Mouse (Mus musculus) kidney, postnatal 0 days (tissue): ENCODE measurements at regions not wholly inside any gene's neighbourhood (a gene's known extent, or its start where the extent isn't known, plus 50 kb on each side); places are given as distances from the start of the nearest gene placed in this dataset.

Source experiments
- ATAC-seq: fragments of 200-750 bp; cut with Nextera tagmentation; replicated peaks from 2 replicates; pipeline ENCODE4 v1.8.0; 2017; ENCODE audit warnings: low read depth, moderate number of reproducible peaks, moderate TSS enrichment, moderate library complexity; ENCODE audit not compliant: low FRiP score
- DNase-seq: peaks from one replicate; pipeline ENCODE4 v3.0.0-alpha.2; 2016; ENCODE audit warnings: low spot score
- H3K27ac ChIP-seq: fragments of 300-500 bp; sonication (generic); 2 replicates; pipeline ENCODE4 v1.5.1; 2014; ENCODE audit warnings: mild to moderate bottlenecking
- H3K27me3 ChIP-seq: fragments of 300-500 bp; sonication (generic); 2 replicates; pipeline ENCODE4 v1.6.1; 2014; ENCODE audit warnings: low read length, mixed read lengths; ENCODE audit not compliant: insufficient read depth
- H3K36me3 ChIP-seq: fragments of 300-500 bp; sonication (generic); 2 replicates; pipeline ENCODE4 v1.6.1; 2014; ENCODE audit warnings: low read length, mixed read lengths; ENCODE audit not compliant: insufficient read depth
- H3K4me1 ChIP-seq: fragments of 300-500 bp; sonication (generic); replicated peaks from 2 replicates; pipeline ENCODE4 v1.6.1; 2014; ENCODE audit warnings: antibody characterized with exemption, low read length, mixed read lengths; ENCODE audit not compliant: insufficient read depth
- H3K4me2 ChIP-seq: fragments of 300-500 bp; sonication (generic); 2 replicates; pipeline ENCODE4 v1.6.1; 2014; ENCODE audit warnings: mild to moderate bottlenecking, low read length, moderate library complexity, mixed read lengths
- H3K4me3 ChIP-seq: fragments of 300-500 bp; sonication (generic); replicated peaks from 2 replicates; pipeline ENCODE4 v1.5.1; 2014; ENCODE audit warnings: low read depth, low read length
- H3K9ac ChIP-seq: fragments of 300-500 bp; sonication (generic); 2 replicates; pipeline ENCODE4 v1.6.1; 2014; ENCODE audit warnings: low read depth, low read length
- H3K9me3 ChIP-seq: fragments of 300-500 bp; sonication (generic); replicated peaks from 2 replicates; pipeline ENCODE4 v1.6.1; 2016; ENCODE audit warnings: low read length, inconsistent platforms, mixed read lengths
- CTCF ChIP-seq: IDR thresholded peaks from 2 replicates; pipeline ENCODE4 v1.5.1; 2016; ENCODE audit warnings: antibody characterized with exemption, low read depth, mild to moderate bottlenecking, moderate library complexity
- WGBS: fragments of 180-500 bp; shearing (Covaris S2); extraction: QIAGEN DNeasy Blood & Tissue Kit; methylation state at CpG from one replicate; pipeline ENCODE4 v1.1.7; 2014; 5-methylcytosine and 5-hydroxymethylcytosine counted together

- H3K27me3 ChIP-seq = 0 out of 2 replicates have a peak, but pooled peaks cover 11% of the 10 kb centered on the region
- no peaks in the 10 kb centered on the region for H3K4me1 ChIP-seq
- ATAC-seq (peak; percentile 72), DNase-seq (peak; percentile 86)
- 16% methylated on average over 7 of the region's 7 CpGs for WGBS
- H3K27ac ChIP-seq = no peak overlapping the region
- no peak overlapping the region for H3K4me2 ChIP-seq
- no peaks in the 10 kb centered on the region for H3K36me3 ChIP-seq
- H3K4me3 ChIP-seq = no peak overlapping the region
- TF ChIP-seq CTCF = no peak
- H3K9ac ChIP-seq = no peak overlapping the region
- H3K9me3 ChIP-seq = no peaks in the 10 kb centered on the region
These were observed 196.1 kb downstream of the Ttc8 start for GRCm38 (mm10) chr12:99116491-99116890.

DNA sequence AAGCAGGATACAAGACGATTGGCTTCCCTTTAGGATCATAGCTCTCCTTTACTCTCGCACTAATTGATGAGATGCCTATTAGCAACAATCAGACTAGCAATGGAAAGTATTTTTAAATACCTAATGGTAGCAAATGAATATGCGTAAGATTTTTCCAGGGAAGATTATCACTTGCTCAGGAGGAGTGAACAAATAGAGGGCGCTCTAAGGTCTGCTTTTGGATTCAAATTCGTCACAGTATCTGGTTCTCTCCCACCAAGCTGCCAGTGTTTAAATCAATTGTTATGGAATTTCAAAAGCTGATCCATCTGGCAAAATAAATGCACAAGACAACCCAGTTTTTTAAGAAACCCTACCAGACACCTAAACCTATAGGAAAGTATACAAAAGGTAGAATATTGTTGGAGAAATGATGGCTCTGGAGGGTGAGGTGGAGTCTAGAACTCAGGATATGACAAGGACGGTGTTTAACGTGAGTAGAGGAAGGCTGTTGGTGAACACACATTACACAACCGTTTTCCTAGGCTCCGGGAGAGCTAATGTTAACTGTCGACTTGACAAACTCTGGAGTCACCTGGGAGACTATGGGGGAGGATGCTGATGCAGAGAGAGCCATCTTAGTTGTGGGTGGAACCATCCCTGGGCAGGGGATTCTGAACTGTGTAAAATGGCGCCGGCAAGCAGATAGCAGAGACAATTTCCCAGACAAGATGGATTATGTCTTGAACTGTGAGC lies 198.2 kb downstream of the Ttc8 start:
- Histone ChIP-seq H3K4me1 (no peaks in the 10 kb centered on the region), H3K9me3 (no peaks in the 10 kb centered on the region), H3K4me2 (no peak overlapping the region), H3K27me3 (0 out of 2 replicates have a peak, but pooled peaks cover 5% of the 10 kb centered on the region), H3K36me3 (no peaks in the 10 kb centered on the region), H3K4me3 (no peak overlapping the region), H3K9ac (no peak overlapping the region), H3K27ac (no peak overlapping the region)
- no peak for DNase-seq
- peak; percentile 35; the same call in 1 of the 2 replicates for TF ChIP-seq CTCF
- no peak for ATAC-seq
- 87% methylated on average over 12 of the region's 12 CpGs for WGBS

DNA sequence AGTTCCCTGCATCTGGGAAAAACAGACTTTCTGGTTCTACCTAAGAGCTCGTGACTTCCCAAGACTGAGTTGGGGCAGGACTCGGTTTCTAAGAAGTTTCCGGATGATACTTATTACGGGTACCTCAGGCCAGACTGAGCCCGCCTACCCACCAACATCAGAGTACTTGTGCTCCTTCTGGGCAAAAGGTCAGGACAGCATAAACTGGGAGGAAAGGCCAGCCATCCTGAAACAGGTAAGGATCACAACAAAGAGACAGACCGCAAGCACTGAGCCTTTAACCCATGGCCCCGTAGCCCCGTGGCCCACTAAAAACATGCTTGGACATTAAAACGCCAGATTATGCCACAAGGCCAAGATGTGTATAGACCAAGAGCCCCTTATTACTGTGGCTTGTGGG lies 199.6 kb downstream of the Ttc8 start:
- H3K27ac ChIP-seq = no peak overlapping the region
- H3K9ac ChIP-seq = no peak overlapping the region
- ATAC-seq = no peak
- 88% methylated on average over 9 of the region's 9 CpGs for WGBS
- H3K9me3 ChIP-seq = no peaks in the 10 kb centered on the region
- no peak overlapping the region for H3K4me2 ChIP-seq
- no peak overlapping the region for H3K4me3 ChIP-seq
- no peak for TF ChIP-seq CTCF
- no peaks in the 10 kb centered on the region for H3K36me3 ChIP-seq
- DNase-seq = no peak
- H3K4me1 ChIP-seq = no peaks in the 10 kb centered on the region
- H3K27me3 ChIP-seq = 0 out of 2 replicates have a peak, but pooled peaks cover 5% of the 10 kb centered on the region

- H3K4me2 ChIP-seq = 0 out of 2 replicates have a peak overlapping the region, but pooled peaks have one; percentile 1
- H3K27ac ChIP-seq = no peak overlapping the region
- H3K27me3 ChIP-seq = no peaks in the 10 kb centered on the region
- no peaks in the 10 kb centered on the region for H3K9me3 ChIP-seq
- 65% methylated on average over 15 of the region's 15 CpGs for WGBS
- H3K4me1 ChIP-seq = no peaks in the 10 kb centered on the region
- ATAC-seq = no peak
- no peak for TF ChIP-seq CTCF
- H3K4me3 ChIP-seq = no peak overlapping the region
- H3K36me3 ChIP-seq = no peaks in the 10 kb centered on the region
- H3K9ac ChIP-seq = no peak overlapping the region
- peak; percentile 22 for DNase-seq
These were observed 203.5 kb downstream of the Ttc8 start for GRCm38 (mm10) chr12:99123611-99124495.

GRCm38 (mm10) chr12:99126129-99126528 lies 205.8 kb downstream of the Ttc8 start:
- TF ChIP-seq CTCF = peak; percentile 32; the same call in 1 of the 2 replicates
- Histone ChIP-seq H3K27ac (no peak overlapping the region), H3K4me1 (no peaks in the 10 kb centered on the region), H3K9ac (no peak overlapping the region), H3K9me3 (no peaks in the 10 kb centered on the region), H3K27me3 (no peaks in the 10 kb centered on the region), H3K36me3 (no peaks in the 10 kb centered on the region), H3K4me2 (no peak overlapping the region), H3K4me3 (no peak overlapping the region)
- WGBS = 95% methylated on average over 2 of the region's 2 CpGs
- DNase-seq = no peak
- no peak for ATAC-seq
